In the genomic region with DNA sequence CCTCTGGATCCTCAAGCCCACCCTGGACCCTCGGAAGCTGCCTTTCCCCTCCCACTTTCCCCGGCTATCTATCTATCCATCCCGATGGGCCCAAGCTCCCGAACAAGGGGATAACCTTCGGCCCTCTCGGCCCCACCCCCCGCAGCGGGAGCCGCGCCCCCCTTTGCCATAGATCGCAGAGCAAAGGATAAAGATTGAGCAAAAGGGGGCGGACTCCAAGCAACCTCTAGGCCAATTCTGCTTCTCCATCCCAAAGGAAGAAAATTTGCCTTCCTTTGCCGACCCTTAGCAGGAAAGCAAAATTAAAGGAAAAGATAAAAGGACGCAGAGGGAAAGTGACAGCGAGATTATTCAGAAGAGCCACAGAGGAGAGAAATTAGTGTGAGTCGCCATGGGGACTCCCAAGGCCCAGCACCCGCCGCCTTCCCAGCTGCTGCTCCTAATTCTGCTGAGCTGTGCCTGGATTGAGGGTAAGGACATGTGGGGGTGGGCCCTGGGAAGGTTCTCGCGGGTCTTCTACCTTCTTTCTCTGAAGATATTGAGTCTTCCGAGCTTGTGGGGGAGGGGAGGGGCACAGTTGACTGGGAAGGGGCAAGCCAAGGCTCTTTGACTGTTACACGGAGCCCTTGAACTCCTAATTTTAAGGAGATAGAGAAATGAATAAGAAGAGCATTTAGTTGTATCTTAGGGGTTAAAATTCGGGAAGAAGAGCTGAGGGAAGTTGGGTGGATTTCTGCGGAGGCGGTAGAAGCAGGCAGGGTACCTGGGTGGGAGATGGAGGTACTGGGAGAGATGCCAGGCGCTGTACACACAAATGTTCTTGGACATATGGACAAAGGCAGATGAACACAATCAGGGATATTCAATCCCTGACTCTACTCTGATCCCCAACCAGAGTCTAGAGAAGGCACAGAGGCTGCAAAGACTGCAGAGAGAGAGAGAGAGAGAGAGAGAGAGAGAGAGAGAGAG, we compare ENCODE assay signal across 9 mouse cellular contexts. TPM values are rescaled to one million over a fixed set of nuclear protein-coding genes. Genes with fewer than 3 reads are reported as not detected.
A peak's percentile ranks its signal among the peaks of the same experiment; 100 is the strongest.
DNase-seq lines count a peak whose midpoint lies in the region; ATAC-seq and TF ChIP-seq lines count a peak whose summit lies in the region.
"Had no signal": no experiment of that assay in that cellular context is flagged by ENCODE, and none has a peak within 500 bp of the region (broad histone marks: within the 10 kb centered on the region; RNA-seq: fewer than 3 reads in every experiment).

No protein-coding gene starts in this region.

- TF ChIP-seq CTCF in heart, postnatal 0 days (IDR thresholded peaks at IDR 0.05; ENCODE audit: low read depth), result no peak

- 7% methylated on average over 26 of the region's 26 CpGs for WGBS in heart, postnatal 0 days
- 5% methylated on average over 26 of the region's 26 CpGs for WGBS in hindbrain, embryonic 16.5 days
- WGBS in neural tube, embryonic 14.5 days, result 4% methylated on average over 26 of the region's 26 CpGs

- no peak for TF ChIP-seq EP300 in heart, postnatal 0 days (IDR thresholded peaks at IDR 0.05; ENCODE audit: low read depth)

- peaks cover 15% of the 10 kb centered on the region for H3K4me1 ChIP-seq in heart, postnatal 0 days (ENCODE audit: control insufficient read depth, insufficient read depth)
- peaks cover 28% of the 10 kb centered on the region for H3K4me1 ChIP-seq in hindbrain, embryonic 16.5 days (ENCODE audit: control insufficient read depth, insufficient read depth, low read depth, low read length)
- peaks cover 22% of the 10 kb centered on the region for H3K4me1 ChIP-seq in neural tube, embryonic 14.5 days (ENCODE audit: control insufficient read depth, insufficient read depth, low read length)

- no peaks in the 10 kb centered on the region for H3K9me3 ChIP-seq in heart, postnatal 0 days (replicated peaks; ENCODE audit: control insufficient read depth, low read length)
- H3K9me3 ChIP-seq in hindbrain, embryonic 16.5 days (ENCODE audit: control insufficient read depth, low read length), result no peaks in the 10 kb centered on the region
- H3K9me3 ChIP-seq in neural tube, embryonic 14.5 days (ENCODE audit: control insufficient read depth, low read length), result no peaks in the 10 kb centered on the region
- H3K9me3 ChIP-seq: limb, embryonic 15.5 days had no signal

- DNase-seq in heart, postnatal 0 days (ENCODE audit: low spot score), result no peak
- no peak for DNase-seq in heart, adult 11 months
- DNase-seq in cerebellum, postnatal 10 days, result peak; percentile 84
- DNase-seq in embryo, embryonic 9.5 days (ENCODE audit: extremely low spot score), result no peak
- no peak for DNase-seq in frontal cortex, postnatal 25 days (ENCODE audit: low spot score in 2 of 2)
- no peak for DNase-seq in c-Kit-positive CD71-positive TER-119-positive erythroid progenitor cells, embryonic 14.5 days (ENCODE audit: low spot score)

- no peak overlapping the region for H3K27ac ChIP-seq in heart, postnatal 0 days (ENCODE audit: low read depth)
- H3K27ac ChIP-seq in hindbrain, embryonic 16.5 days (ENCODE audit: low read depth, low read length), result peak overlapping the region; percentile 93
- H3K27ac ChIP-seq in neural tube, embryonic 14.5 days (ENCODE audit: low read depth, low read length), result peak overlapping the region; percentile 87
- H3K27ac ChIP-seq: limb, embryonic 15.5 days had no signal

- H3K4me2 ChIP-seq in heart, postnatal 0 days (ENCODE audit: low read depth, low read length), result peak overlapping the region; percentile 87
- peak overlapping the region; percentile 93 for H3K4me2 ChIP-seq in hindbrain, embryonic 16.5 days (ENCODE audit: low read length)
- H3K4me2 ChIP-seq in neural tube, embryonic 14.5 days (ENCODE audit: low read depth, low read length), result peak overlapping the region; percentile 87

- no peak overlapping the region for H3K9ac ChIP-seq in heart, postnatal 0 days (replicated peaks; ENCODE audit: low read depth, low read length)
- H3K9ac ChIP-seq in hindbrain, embryonic 16.5 days (ENCODE audit: low read depth, low read length), result peak overlapping the region; percentile 78
- peak overlapping the region; percentile 74 for H3K9ac ChIP-seq in neural tube, embryonic 14.5 days (replicated peaks; ENCODE audit: low read depth, low read length)
- H3K9ac ChIP-seq: limb, embryonic 15.5 days had no signal

- ATAC-seq in heart, postnatal 0 days (ENCODE audit: insufficient read depth, low read depth), result no peak
- ATAC-seq in hindbrain, embryonic 16.5 days, result peak; percentile 7; the same call in 1 of the 2 replicates
- ATAC-seq in neural tube, embryonic 14.5 days (ENCODE audit: low read depth), result no peak

- peaks cover 26% of the 10 kb centered on the region for H3K27me3 ChIP-seq in heart, postnatal 0 days (ENCODE audit: control insufficient read depth, insufficient read depth, low read length)
- no peaks in the 10 kb centered on the region for H3K27me3 ChIP-seq in hindbrain, embryonic 16.5 days (replicated peaks; ENCODE audit: control insufficient read depth, insufficient read depth, low read length)
- no peaks in the 10 kb centered on the region for H3K27me3 ChIP-seq in neural tube, embryonic 14.5 days (ENCODE audit: control insufficient read depth, insufficient read depth, low read length)

- no peaks in the 10 kb centered on the region for H3K36me3 ChIP-seq in heart, postnatal 0 days (replicated peaks; ENCODE audit: control insufficient read depth, insufficient read depth, low read length)
- H3K36me3 ChIP-seq in hindbrain, embryonic 16.5 days (ENCODE audit: control insufficient read depth, insufficient read depth, low read length), result no peaks in the 10 kb centered on the region; the same call in 1 of the 2 replicates
- H3K36me3 ChIP-seq in neural tube, embryonic 14.5 days (ENCODE audit: control insufficient read depth, insufficient read depth, low read length), result peaks cover 14% of the 10 kb centered on the region; the same call in 1 of the 2 replicates

- H3K4me3 ChIP-seq in heart, postnatal 0 days (ENCODE audit: low read depth, low read length), result peak overlapping the region; percentile 49
- H3K4me3 ChIP-seq in hindbrain, embryonic 16.5 days (ENCODE audit: low read length), result peak overlapping the region; percentile 70
- peak overlapping the region; percentile 48 for H3K4me3 ChIP-seq in neural tube, embryonic 14.5 days (ENCODE audit: low read depth, low read length)

RNA-seq across cellular contexts. Expression of a gene that starts 0.6 kb away (rescaled TPM):
- total RNA-seq in heart, postnatal 0 days (2014; rRNA removed; ENCODE audit: low replicate concordance), result 8.7 and 14.2 TPM in 2 replicates
- polyA plus RNA-seq in heart, postnatal 0 days (2015; fragmentation: Nextera tagmentation; extraction: Ambion mirVana), result 1.5 and 1.7 TPM in 2 replicates
- 54.9 and 56.7 TPM in 2 replicates for polyA plus RNA-seq in hindbrain, embryonic 16.5 days (2015; fragmentation: Nextera tagmentation; extraction: Ambion mirVana)
- polyA plus RNA-seq in neural tube, embryonic 14.5 days (2014; fragmentation: Nextera tagmentation; extraction: Ambion mirVana), result 70.9 and 85.0 TPM in 2 replicates

RNA-seq across cellular contexts. Expression of a gene that starts 1.5 kb away (rescaled TPM):
- total RNA-seq in heart, postnatal 0 days (2014; rRNA removed; ENCODE audit: low replicate concordance), result 0.23 TPM in 1 of 2 replicates, not detected in the other
- polyA plus RNA-seq in heart, postnatal 0 days (2015; fragmentation: Nextera tagmentation; extraction: Ambion mirVana), result not detected in 2 replicates
- polyA plus RNA-seq in hindbrain, embryonic 16.5 days (2015; fragmentation: Nextera tagmentation; extraction: Ambion mirVana), result 9.4 and 11.5 TPM in 2 replicates
- 5.8 and 10.6 TPM in 2 replicates for polyA plus RNA-seq in neural tube, embryonic 14.5 days (2014; fragmentation: Nextera tagmentation; extraction: Ambion mirVana)
- polyA plus RNA-seq: limb, embryonic 15.5 days had no signal

RNA-seq across cellular contexts. Expression of a gene that starts 22.3 kb away (rescaled TPM):
- 6.8 and 8.2 TPM in 2 replicates for total RNA-seq in heart, postnatal 0 days (2014; rRNA removed; ENCODE audit: low replicate concordance)
- polyA plus RNA-seq in heart, postnatal 0 days (2015; fragmentation: Nextera tagmentation; extraction: Ambion mirVana), result 11.2 TPM in 2 replicates
- polyA plus RNA-seq in hindbrain, embryonic 16.5 days (2015; fragmentation: Nextera tagmentation; extraction: Ambion mirVana), result 126 and 134 TPM in 2 replicates
- 92.9 and 103 TPM in 2 replicates for polyA plus RNA-seq in neural tube, embryonic 14.5 days (2014; fragmentation: Nextera tagmentation; extraction: Ambion mirVana)

RNA-seq across cellular contexts. Expression of a gene that starts 24.8 kb away (rescaled TPM):
- 135 and 150 TPM in 2 replicates for total RNA-seq in heart, postnatal 0 days (2014; rRNA removed; ENCODE audit: low replicate concordance)
- 64.0 and 67.5 TPM in 2 replicates for polyA plus RNA-seq in heart, postnatal 0 days (2015; fragmentation: Nextera tagmentation; extraction: Ambion mirVana)
- 160 and 162 TPM in 2 replicates for polyA plus RNA-seq in hindbrain, embryonic 16.5 days (2015; fragmentation: Nextera tagmentation; extraction: Ambion mirVana)
- 105 and 107 TPM in 2 replicates for polyA plus RNA-seq in neural tube, embryonic 14.5 days (2014; fragmentation: Nextera tagmentation; extraction: Ambion mirVana)

RNA-seq across cellular contexts. Expression of a gene that starts 25.0 kb away (rescaled TPM):
- total RNA-seq in heart, postnatal 0 days (2014; rRNA removed; ENCODE audit: low replicate concordance), result 1.8 TPM in 1 of 2 replicates, not detected in the other
- 1.2 and 1.5 TPM in 2 replicates for polyA plus RNA-seq in heart, postnatal 0 days (2015; fragmentation: Nextera tagmentation; extraction: Ambion mirVana)
- polyA plus RNA-seq in hindbrain, embryonic 16.5 days (2015; fragmentation: Nextera tagmentation; extraction: Ambion mirVana), result 1.2 and 1.6 TPM in 2 replicates
- 0.86 and 1.2 TPM in 2 replicates for polyA plus RNA-seq in neural tube, embryonic 14.5 days (2014; fragmentation: Nextera tagmentation; extraction: Ambion mirVana)

Comparison
In these comparisons a context has a peak if more than half of its experiments do, and no peak if none do; other contexts are left out.
1. DNase-seq: peak in cerebellum, postnatal 10 days (2 of 2); none in heart, postnatal 0 days (single experiment), heart, adult 11 months (single experiment), embryo, embryonic 9.5 days (single experiment), frontal cortex, postnatal 25 days (0 of 2) and c-Kit-positive CD71-positive TER-119-positive erythroid progenitor cells, embryonic 14.5 days (single experiment).
2. RNA of a gene that starts 0.6 kb away (polyA plus RNA-seq): 70.9 to 85.0 TPM in neural tube, embryonic 14.5 days and 54.9 to 56.7 TPM in hindbrain, embryonic 16.5 days; 1.5 to 1.7 TPM in heart, postnatal 0 days; every median in the first group is over 10 times any median in the second.
3. Peak in every context shown above with its lines, with median percentiles within 50 percentile points of each other: H3K4me2 ChIP-seq and H3K4me3 ChIP-seq.